Mouse (Mus musculus): Measurements from ENCODE around the gene Tnpo1. TPM values are rescaled to one million over a fixed set of nuclear protein-coding genes. Genes with fewer than 3 reads are reported as not detected.

Tnpo1 gene
- polyA plus RNA-seq (2012; fragmentation: generic; extraction: Trizol), result 36.0 TPM

GRCm38 (mm10) chr13:98926213-98926957, at the start of gene Tnpo1:
Gene Tnpo1 (minus strand): TSS chr13:98926384.
- Histone ChIP-seq H3K4me2 (ENCODE audit: low read depth) (peak within 1 kb of the TSS; percentile 65), H3ac (ENCODE audit: control insufficient read depth, insufficient read length) (peak within 1 kb of the TSS; percentile 87), H3K79me2 (ENCODE audit: control insufficient read depth, insufficient read depth) (peaks cover 47% of the 10 kb centered on the region), H3K36me3 (ENCODE audit: control insufficient read depth, insufficient read depth) (peaks cover 17% of the 10 kb centered on the region), H3K27me3 (ENCODE audit: control insufficient read depth, insufficient read depth, insufficient read length) (no peaks in the 10 kb centered on the region), H3K4me3 (peak within 1 kb of the TSS; percentile 54)
- TF ChIP-seq MAX (IDR thresholded peaks at IDR 0.05; ENCODE audit: low read depth) (no peak), POLR2A (IDR thresholded peaks at IDR 0.05; ENCODE audit: insufficient read length, low read depth) (peak; percentile 63), USF1 (IDR thresholded peaks at IDR 0.05; ENCODE audit: low read depth) (no peak), MYOG (IDR thresholded peaks at IDR 0.05; ENCODE audit: control insufficient read depth in 1 of 3, insufficient read depth in 1 of 3, insufficient read length in 2 of 3, low read depth in 2 of 3) (peak in 2 of 3 experiments; percentile 35 to 59), REST (IDR thresholded peaks at IDR 0.05; ENCODE audit: insufficient read depth, insufficient read length) (no peak), E2F4 (IDR thresholded peaks at IDR 0.05; ENCODE audit: insufficient read depth) (peak; percentile 31), TCF12 (IDR thresholded peaks at IDR 0.05; ENCODE audit: insufficient read depth, poor library complexity, severe bottlenecking) (no peak), CEBPB (IDR thresholded peaks at IDR 0.05; ENCODE audit: insufficient read depth, poor library complexity, severe bottlenecking) (no peak), POLR2AphosphoS2 (IDR thresholded peaks at IDR 0.05; ENCODE audit: insufficient read length, low read depth) (peak; percentile 26), MYOD1 (IDR thresholded peaks at IDR 0.05; ENCODE audit: control insufficient read depth in 1 of 3, insufficient read length in 2 of 3, low read depth in 2 of 3) (peak in 2 of 3 experiments; percentile 45 to 58), TCF3 (IDR thresholded peaks at IDR 0.05; ENCODE audit: insufficient read length, low read depth) (no peak), SRF (IDR thresholded peaks at IDR 0.05; ENCODE audit: control insufficient read depth, insufficient read length, low read depth) (no peak)

- H3K36me3 ChIP-seq (ENCODE audit: control insufficient read depth, insufficient read depth), result no peaks in the 10 kb centered on the region
- no peak overlapping the region for H3K4me3 ChIP-seq
- no peaks in the 10 kb centered on the region for H3K79me2 ChIP-seq (ENCODE audit: control insufficient read depth, insufficient read depth)
- H3ac ChIP-seq (ENCODE audit: control insufficient read depth, insufficient read length), result no peak overlapping the region
- no peak for TF ChIP-seq SRF (IDR thresholded peaks at IDR 0.05; ENCODE audit: control insufficient read depth, insufficient read length, low read depth)
- no peak for TF ChIP-seq MYOG (IDR thresholded peaks at IDR 0.05; ENCODE audit: control insufficient read depth in 1 of 3, insufficient read depth in 1 of 3, insufficient read length in 2 of 3, low read depth in 2 of 3)
- TF ChIP-seq TCF12 (IDR thresholded peaks at IDR 0.05; ENCODE audit: insufficient read depth, poor library complexity, severe bottlenecking), result no peak
- TF ChIP-seq POLR2A (IDR thresholded peaks at IDR 0.05; ENCODE audit: insufficient read length, low read depth), result no peak
- TF ChIP-seq E2F4 (IDR thresholded peaks at IDR 0.05; ENCODE audit: insufficient read depth), result no peak
- TF ChIP-seq TCF3 (IDR thresholded peaks at IDR 0.05; ENCODE audit: insufficient read length, low read depth), result no peak
- no peak for TF ChIP-seq MAX (IDR thresholded peaks at IDR 0.05; ENCODE audit: low read depth)
- TF ChIP-seq USF1 (IDR thresholded peaks at IDR 0.05; ENCODE audit: low read depth), result no peak
- H3K4me2 ChIP-seq (ENCODE audit: low read depth), result no peak overlapping the region
- no peaks in the 10 kb centered on the region for H3K27me3 ChIP-seq (ENCODE audit: control insufficient read depth, insufficient read depth, insufficient read length)
These were observed 45.9 kb upstream of the Tnpo1 start for GRCm38 (mm10) chr13:98972090-98972489.

GRCm38 (mm10) chr13:98971641-98972040, 45.5 kb upstream of the Tnpo1 start:
- no peak overlapping the region for H3K4me2 ChIP-seq (ENCODE audit: low read depth)
- H3K4me3 ChIP-seq, result no peak overlapping the region
- H3K79me2 ChIP-seq (ENCODE audit: control insufficient read depth, insufficient read depth), result no peaks in the 10 kb centered on the region
- no peaks in the 10 kb centered on the region for H3K27me3 ChIP-seq (ENCODE audit: control insufficient read depth, insufficient read depth, insufficient read length)
- H3ac ChIP-seq (ENCODE audit: control insufficient read depth, insufficient read length), result no peak overlapping the region
- TF ChIP-seq MAX (IDR thresholded peaks at IDR 0.05; ENCODE audit: low read depth) (no peak), SRF (IDR thresholded peaks at IDR 0.05; ENCODE audit: control insufficient read depth, insufficient read length, low read depth) (no peak), MYOD1 (IDR thresholded peaks at IDR 0.05; ENCODE audit: control insufficient read depth in 1 of 3, insufficient read length in 2 of 3, low read depth in 2 of 3) (no peak), USF1 (IDR thresholded peaks at IDR 0.05; ENCODE audit: low read depth) (no peak), TCF3 (IDR thresholded peaks at IDR 0.05; ENCODE audit: insufficient read length, low read depth) (no peak), POLR2AphosphoS2 (IDR thresholded peaks at IDR 0.05; ENCODE audit: insufficient read length, low read depth) (no peak), E2F4 (IDR thresholded peaks at IDR 0.05; ENCODE audit: insufficient read depth) (no peak), CEBPB (IDR thresholded peaks at IDR 0.05; ENCODE audit: insufficient read depth, poor library complexity, severe bottlenecking) (no peak)
- no peaks in the 10 kb centered on the region for H3K36me3 ChIP-seq (ENCODE audit: control insufficient read depth, insufficient read depth)

GRCm38 (mm10) chr13:98968517-98968916, 42.3 kb upstream of the Tnpo1 start:
- Histone ChIP-seq H3ac (ENCODE audit: control insufficient read depth, insufficient read length) (no peak overlapping the region), H3K4me2 (ENCODE audit: low read depth) (no peak overlapping the region), H3K4me3 (no peak overlapping the region), H3K36me3 (ENCODE audit: control insufficient read depth, insufficient read depth) (no peaks in the 10 kb centered on the region), H3K27me3 (ENCODE audit: control insufficient read depth, insufficient read depth, insufficient read length) (no peaks in the 10 kb centered on the region), H3K79me2 (ENCODE audit: control insufficient read depth, insufficient read depth) (no peaks in the 10 kb centered on the region)
- TF ChIP-seq TCF12 (IDR thresholded peaks at IDR 0.05; ENCODE audit: insufficient read depth, poor library complexity, severe bottlenecking) (no peak), MAX (IDR thresholded peaks at IDR 0.05; ENCODE audit: low read depth) (no peak), CEBPB (IDR thresholded peaks at IDR 0.05; ENCODE audit: insufficient read depth, poor library complexity, severe bottlenecking) (no peak), USF1 (IDR thresholded peaks at IDR 0.05; ENCODE audit: low read depth) (no peak)

- no peaks in the 10 kb centered on the region for H3K79me2 ChIP-seq (ENCODE audit: control insufficient read depth, insufficient read depth)
- H3K36me3 ChIP-seq (ENCODE audit: control insufficient read depth, insufficient read depth), result no peaks in the 10 kb centered on the region
- H3K4me2 ChIP-seq (ENCODE audit: low read depth), result no peak overlapping the region
- H3ac ChIP-seq (ENCODE audit: control insufficient read depth, insufficient read length), result no peak overlapping the region
- no peak overlapping the region for H3K4me3 ChIP-seq
- no peaks in the 10 kb centered on the region for H3K27me3 ChIP-seq (ENCODE audit: control insufficient read depth, insufficient read depth, insufficient read length)
- TF ChIP-seq SRF (IDR thresholded peaks at IDR 0.05; ENCODE audit: control insufficient read depth, insufficient read length, low read depth), result no peak
- no peak for TF ChIP-seq MYOG (IDR thresholded peaks at IDR 0.05; ENCODE audit: control insufficient read depth in 1 of 3, insufficient read depth in 1 of 3, insufficient read length in 2 of 3, low read depth in 2 of 3)
- TF ChIP-seq REST (IDR thresholded peaks at IDR 0.05; ENCODE audit: insufficient read depth, insufficient read length), result no peak
- no peak for TF ChIP-seq MYOD1 (IDR thresholded peaks at IDR 0.05; ENCODE audit: control insufficient read depth in 1 of 3, insufficient read length in 2 of 3, low read depth in 2 of 3)
- TF ChIP-seq TCF12 (IDR thresholded peaks at IDR 0.05; ENCODE audit: insufficient read depth, poor library complexity, severe bottlenecking), result no peak
- no peak for TF ChIP-seq CEBPB (IDR thresholded peaks at IDR 0.05; ENCODE audit: insufficient read depth, poor library complexity, severe bottlenecking)
- no peak for TF ChIP-seq E2F4 (IDR thresholded peaks at IDR 0.05; ENCODE audit: insufficient read depth)
- no peak for TF ChIP-seq TCF3 (IDR thresholded peaks at IDR 0.05; ENCODE audit: insufficient read length, low read depth)
- no peak for TF ChIP-seq USF1 (IDR thresholded peaks at IDR 0.05; ENCODE audit: low read depth)
- TF ChIP-seq MAX (IDR thresholded peaks at IDR 0.05; ENCODE audit: low read depth), result no peak
- no peak for TF ChIP-seq POLR2AphosphoS2 (IDR thresholded peaks at IDR 0.05; ENCODE audit: insufficient read length, low read depth)
- TF ChIP-seq POLR2A (IDR thresholded peaks at IDR 0.05; ENCODE audit: insufficient read length, low read depth), result no peak
These were observed 41.8 kb upstream of the Tnpo1 start for GRCm38 (mm10) chr13:98967942-98968341.

Data from myocyte (in vitro differentiated cells).